Mouse (Mus musculus) spleen, postnatal 10 days (tissue): ENCODE measurements around the gene Pemt.
"Not testable (repeated sequence)": the region's sequence is repeated elsewhere in the genome, so short reads cannot be mapped to it uniquely, and the experiment has no call there.

ENCODE experiments used
- DNase-seq, 2 experiments: peaks; one replicate each; pipeline ENCODE4 v3.0.0; 2021 to 2022; ENCODE audit warnings: low spot score in 2 of 2

The Pemt gene

DNA sequence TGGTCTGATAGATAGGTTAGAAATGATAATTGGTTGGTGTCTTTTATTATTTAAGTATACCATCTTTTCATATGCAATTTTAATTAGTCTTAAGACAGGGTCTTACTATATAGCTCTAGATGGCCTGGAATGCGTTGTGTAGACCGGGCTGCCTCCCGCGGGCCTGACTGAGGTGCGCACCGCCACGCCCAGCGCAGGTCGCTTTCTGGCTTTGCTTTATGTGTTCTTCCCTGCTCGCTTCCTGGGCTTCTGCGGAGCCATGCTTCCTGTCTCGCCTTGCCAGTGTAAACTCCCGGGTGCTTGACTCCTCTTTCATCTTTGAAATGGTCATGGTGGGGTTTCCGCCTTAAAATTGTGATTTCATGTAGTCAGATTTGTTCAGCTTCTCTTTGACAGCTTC lies 93.4 kb downstream of the Pemt start:
- no peak for DNase-seq

GRCm38 (mm10) chr11:59948401-59948767 lies 97.9 kb downstream of the Pemt start:
- DNase-seq: peak in 1 of 2 experiments; percentile 43

DNA sequence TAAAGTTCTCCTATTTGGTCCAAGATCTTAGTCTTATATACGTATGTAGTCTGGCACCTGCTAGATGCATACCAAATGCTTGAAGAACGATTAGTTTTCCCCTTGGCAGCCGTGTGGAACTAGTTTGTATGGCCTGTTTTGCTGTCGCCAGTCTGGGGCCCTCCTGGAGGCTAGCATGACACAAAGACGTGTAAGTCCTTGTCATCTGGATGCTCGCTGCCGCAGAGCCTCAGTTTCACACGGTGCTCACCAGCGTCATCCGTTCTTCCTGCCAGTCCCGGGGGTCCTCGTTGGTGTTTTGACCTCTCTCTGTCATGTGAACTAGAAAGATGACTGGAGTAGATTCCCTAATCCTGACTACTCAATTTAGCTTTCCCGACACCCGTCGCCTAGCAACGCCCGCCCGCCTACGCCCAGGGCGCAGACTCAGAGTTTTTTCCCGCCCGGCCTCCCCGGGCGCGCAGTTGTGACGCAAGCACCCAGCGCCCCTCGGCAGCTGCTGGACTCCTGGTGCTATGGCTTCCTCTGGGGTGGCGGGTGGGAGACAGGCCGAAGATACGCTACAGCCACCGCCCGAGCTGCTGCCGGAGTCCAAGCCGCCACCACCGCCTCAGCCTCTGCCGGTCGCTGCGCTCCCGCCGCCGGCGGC lies 98.4 kb downstream of the Pemt start, which contains the start of gene Med9:
Gene Med9 (plus strand): TSS at position 455 of the 649 bp plus-strand sequence.
- DNase-seq: peak; percentile 88 to 96

DNA sequence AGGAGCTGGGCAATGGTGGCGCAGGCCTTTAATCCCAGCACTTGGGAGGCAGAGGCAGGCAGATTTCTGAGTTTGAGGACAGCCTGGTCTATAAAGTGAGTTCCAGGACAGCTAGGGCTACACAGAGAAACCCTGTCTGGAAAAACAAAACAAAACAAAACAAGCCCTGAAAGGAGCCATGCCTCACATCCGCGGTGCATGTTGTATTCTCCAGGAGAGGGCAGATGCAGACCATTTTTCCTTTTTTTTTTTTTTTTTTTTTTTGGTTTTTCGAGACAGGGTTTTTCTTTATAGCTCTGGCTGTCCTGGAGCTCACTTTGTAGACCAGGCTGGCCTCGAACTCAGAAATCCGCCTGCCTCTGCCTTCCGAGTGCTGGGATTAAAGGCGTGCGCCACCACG lies 101.4 kb downstream of the Pemt start:
- DNase-seq: not testable (repeated sequence)

DNA sequence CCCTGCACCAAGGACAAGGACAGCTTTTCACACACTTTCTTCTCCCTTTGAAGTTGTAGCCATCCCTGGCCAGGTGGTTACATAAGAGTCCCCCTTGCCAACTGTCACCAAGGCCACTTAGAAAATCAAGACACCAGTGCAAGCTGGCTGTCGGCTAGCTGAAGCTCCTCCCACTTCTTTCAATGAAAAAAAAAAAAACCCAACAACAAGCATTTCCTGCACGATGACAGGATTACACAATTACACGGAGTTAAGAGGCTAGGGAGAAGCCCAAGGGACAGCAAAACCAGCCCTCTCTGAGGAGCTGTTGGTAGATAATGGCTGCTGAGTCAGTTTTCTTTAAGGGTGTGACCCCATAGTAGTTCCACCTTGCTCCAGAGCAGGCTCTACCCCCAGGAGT lies 104.9 kb downstream of the Pemt start:
- DNase-seq: no peak

GRCm38 (mm10) chr11:59940645-59941044 lies 105.6 kb downstream of the Pemt start:
- no peak for DNase-seq

- DNase-seq: no peak
Measured at GRCm38 (mm10) chr11:59939821-59940220, 106.5 kb downstream of the Pemt start.

GRCm38 (mm10) chr11:59937615-59938014 lies 108.7 kb downstream of the Pemt start:
- no peak for DNase-seq

DNA sequence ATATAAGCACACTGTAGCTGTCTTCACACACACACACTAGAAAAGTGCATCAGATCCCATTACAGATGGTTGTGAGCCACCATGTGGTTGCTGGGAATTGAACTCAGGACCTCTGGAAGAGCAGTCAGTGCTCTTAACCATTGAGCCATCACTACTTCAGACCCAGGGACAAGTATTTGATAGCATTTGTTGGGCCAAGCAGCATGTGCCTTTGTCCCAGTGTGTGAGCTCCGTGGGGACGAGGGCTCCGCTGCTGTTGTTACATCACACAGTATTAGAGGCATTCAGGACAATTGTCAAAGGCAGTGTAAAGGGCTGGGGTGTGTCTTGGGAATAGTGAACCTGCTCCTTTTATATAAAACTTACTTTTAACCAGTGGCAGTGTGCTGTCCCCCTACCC lies 109.3 kb downstream of the Pemt start:
- DNase-seq: no peak

GRCm38 (mm10) chr11:59933943-59934342 lies 112.3 kb downstream of the Pemt start:
- DNase-seq: no peak

GRCm38 (mm10) chr11:59932560-59933337 lies 113.5 kb downstream of the Pemt start:
- no peak for DNase-seq

GRCm38 (mm10) chr11:59930031-59930430 lies 116.3 kb downstream of the Pemt start:
- DNase-seq: no peak

DNA sequence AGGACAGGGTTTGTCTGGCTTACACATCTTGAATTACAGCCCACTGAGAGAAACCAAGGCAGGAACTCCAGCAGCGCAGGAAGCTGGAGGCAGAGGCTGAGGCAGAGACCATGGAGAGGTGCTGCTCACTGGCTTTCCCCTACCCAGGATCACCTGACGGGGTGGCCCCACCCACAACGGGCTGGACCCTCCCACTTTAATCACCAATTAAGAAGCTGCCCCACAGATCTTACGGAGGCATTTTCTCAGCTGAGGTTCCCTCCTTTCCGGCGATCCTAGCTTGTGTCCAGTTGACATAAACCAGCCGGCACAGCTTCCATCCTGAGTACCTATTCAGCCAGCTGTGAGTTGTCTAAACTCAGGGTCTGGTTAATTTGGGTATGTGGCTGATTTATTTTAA lies 125.0 kb downstream of the Pemt start:
- DNase-seq: no peak
